ENCODE assay signal across 11 mouse cellular contexts in the genomic region with DNA sequence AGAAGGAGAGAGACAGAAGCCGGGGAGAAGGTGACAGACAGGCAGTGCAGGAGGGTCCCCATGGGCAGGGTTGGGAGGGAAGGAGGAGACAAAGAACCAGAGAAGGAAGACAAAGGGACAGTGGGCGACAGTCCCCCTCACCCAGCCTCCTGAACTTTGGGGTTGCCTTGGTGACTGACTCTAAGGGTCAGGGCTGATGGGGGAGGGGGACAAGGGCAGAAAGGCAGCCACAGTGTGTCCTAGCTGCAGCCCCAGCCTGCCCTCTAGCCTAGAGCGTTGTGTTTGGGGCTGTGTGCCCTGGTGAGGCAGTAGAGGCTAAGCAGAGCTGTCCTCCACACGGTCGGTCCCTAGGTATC. TPM values are rescaled to one million over a fixed set of nuclear protein-coding genes. Genes with fewer than 3 reads are reported as not detected.
DNase-seq lines count a peak whose midpoint lies in the region; ATAC-seq and TF ChIP-seq lines count a peak whose summit lies in the region.
"Had no signal": no experiment of that assay in that cellular context is flagged by ENCODE, and none has a peak within 500 bp of the region (broad histone marks: within the 10 kb centered on the region; RNA-seq: fewer than 3 reads in every experiment).

No protein-coding gene starts in this region.

- peaks cover 24% of the 10 kb centered on the region for H3K9me3 ChIP-seq in kidney, embryonic 16.5 days (ENCODE audit: low read length)
- H3K9me3 ChIP-seq in forebrain, embryonic 16.5 days (ENCODE audit: control insufficient read depth, low read length): peaks cover 13% of the 10 kb centered on the region
- no peaks in the 10 kb centered on the region for H3K9me3 ChIP-seq in stomach, embryonic 15.5 days

- H3K27ac ChIP-seq in kidney, embryonic 16.5 days (ENCODE audit: low read length): peak overlapping the region; percentile 99
- peak overlapping the region; percentile 97 for H3K27ac ChIP-seq in forebrain, embryonic 16.5 days (ENCODE audit: low read length)
- H3K27ac ChIP-seq in stomach, embryonic 15.5 days: 0 out of 2 replicates have a peak overlapping the region, but pooled peaks have one; percentile 3
- H3K27ac ChIP-seq in thymus, adult 2 months (ENCODE audit: control insufficient read depth, insufficient read depth, low read length): no peak overlapping the region

- peaks cover 53% of the 10 kb centered on the region for H3K4me1 ChIP-seq in kidney, embryonic 16.5 days (ENCODE audit: insufficient read depth, low read length)
- peaks cover 68% of the 10 kb centered on the region for H3K4me1 ChIP-seq in forebrain, embryonic 16.5 days (replicated peaks; ENCODE audit: control insufficient read depth, insufficient read depth, low read length)
- peaks cover 23% of the 10 kb centered on the region for H3K4me1 ChIP-seq in stomach, embryonic 15.5 days
- peaks cover 6% of the 10 kb centered on the region for H3K4me1 ChIP-seq in thymus, adult 2 months (replicated peaks; ENCODE audit: control insufficient read depth, insufficient read depth, low read length)

- no peaks in the 10 kb centered on the region for H3K27me3 ChIP-seq in kidney, embryonic 16.5 days (ENCODE audit: insufficient read depth, low read length)
- no peaks in the 10 kb centered on the region for H3K27me3 ChIP-seq in forebrain, embryonic 16.5 days (replicated peaks; ENCODE audit: control insufficient read depth, insufficient read depth, low read length)
- no peaks in the 10 kb centered on the region for H3K27me3 ChIP-seq in stomach, embryonic 15.5 days (replicated peaks)
- H3K27me3 ChIP-seq in thymus, adult 2 months (ENCODE audit: control insufficient read depth, insufficient read depth, low read length): no peaks in the 10 kb centered on the region

- peak overlapping the region; percentile 67 for H3K9ac ChIP-seq in kidney, embryonic 16.5 days (replicated peaks; ENCODE audit: low read length)
- H3K9ac ChIP-seq in forebrain, embryonic 16.5 days (replicated peaks; ENCODE audit: low read depth, low read length): peak overlapping the region; percentile 79
- H3K9ac ChIP-seq in stomach, embryonic 15.5 days: no peak overlapping the region

- H3K4me2 ChIP-seq in kidney, embryonic 16.5 days (replicated peaks; ENCODE audit: low read depth, low read length): peak overlapping the region; percentile 53
- H3K4me2 ChIP-seq in forebrain, embryonic 16.5 days (ENCODE audit: low read length): peak overlapping the region; percentile 87
- peak overlapping the region; percentile 36; the same call in 1 of the 2 replicates for H3K4me2 ChIP-seq in stomach, embryonic 15.5 days
- H3K4me2 ChIP-seq: heart, embryonic 11.5 days had no signal

- peak overlapping the region; percentile 31 for H3K4me3 ChIP-seq in kidney, embryonic 16.5 days (ENCODE audit: low read length)
- peak overlapping the region; percentile 41 for H3K4me3 ChIP-seq in forebrain, embryonic 16.5 days (replicated peaks; ENCODE audit: low read length)
- H3K4me3 ChIP-seq in stomach, embryonic 15.5 days (replicated peaks): no peak overlapping the region
- no peak overlapping the region for H3K4me3 ChIP-seq in thymus, adult 2 months (ENCODE audit: control insufficient read depth, insufficient read depth, low read length)

- 16% methylated on average over 5 of the region's 5 CpGs for WGBS in kidney, embryonic 16.5 days
- WGBS in forebrain, embryonic 16.5 days: 2% methylated on average over 5 of the region's 5 CpGs
- 25% methylated on average over 5 of the region's 5 CpGs for WGBS in stomach, embryonic 15.5 days
- WGBS in thymus, adult 2 months: 82% methylated on average over 5 of the region's 5 CpGs

- no peak for TF ChIP-seq POLR2A in thymus, adult 2 months (IDR thresholded peaks at IDR 0.05; ENCODE audit: control insufficient read depth, extremely low read depth, insufficient read depth, low read length, poor library complexity)

- H3K36me3 ChIP-seq in kidney, embryonic 16.5 days (ENCODE audit: insufficient read depth, low read length): peaks cover 36% of the 10 kb centered on the region
- peaks cover 37% of the 10 kb centered on the region for H3K36me3 ChIP-seq in forebrain, embryonic 16.5 days (ENCODE audit: control insufficient read depth, insufficient read depth)
- H3K36me3 ChIP-seq in stomach, embryonic 15.5 days: peaks cover 21% of the 10 kb centered on the region
- no peaks in the 10 kb centered on the region for H3K36me3 ChIP-seq in thymus, adult 2 months (ENCODE audit: control insufficient read depth, insufficient read depth, low read length)

- no peak for TF ChIP-seq CTCF in thymus, adult 2 months (IDR thresholded peaks at IDR 0.05; ENCODE audit: borderline replicate concordance, control insufficient read depth, extremely low read depth, insufficient read depth, low read length, poor library complexity)

- ATAC-seq in kidney, embryonic 16.5 days (ENCODE audit: low FRiP score, low TSS enrichment): peak; percentile 2
- peak; percentile 39 for ATAC-seq in forebrain, embryonic 16.5 days
- no peak for ATAC-seq in stomach, embryonic 15.5 days (ENCODE audit: insufficient read depth, low FRiP score, low read depth)

- DNase-seq in kidney, postnatal 4 days: no peak
- peak; percentile 71 for DNase-seq in mesoderm, embryonic 11.5 days (ENCODE audit: low read depth, low spot score)
- DNase-seq in thymus, adult 2 months: no peak
- no peak for DNase-seq in ovary, postnatal 14 days (ENCODE audit: low spot score)
- no peak for DNase-seq in thymus, postnatal 25 days
- DNase-seq: adrenal gland, adult 2 months had no signal

RNA-seq across cellular contexts. Expression of a gene that starts 5.0 kb away (rescaled TPM):
- 21.7 and 22.1 TPM in 2 replicates for polyA plus RNA-seq in kidney, embryonic 16.5 days (2015; fragmentation: Nextera tagmentation; extraction: Ambion mirVana)
- polyA plus RNA-seq in forebrain, embryonic 16.5 days (2015; fragmentation: Nextera tagmentation; extraction: Ambion mirVana): 46.7 and 47.3 TPM in 2 replicates
- 12.2 and 13.6 TPM in 2 replicates for polyA plus RNA-seq in stomach, embryonic 15.5 days (2015; fragmentation: Nextera tagmentation; extraction: Ambion mirVana)
- polyA plus RNA-seq in thymus, adult 2 months (2012; rRNA removed): 28.2 and 37.6 TPM in 2 replicates

RNA-seq across cellular contexts. Expression of a gene that starts 26.7 kb away (rescaled TPM):
- 47.6 and 48.8 TPM in 2 replicates for polyA plus RNA-seq in kidney, embryonic 16.5 days (2015; fragmentation: Nextera tagmentation; extraction: Ambion mirVana)
- polyA plus RNA-seq in forebrain, embryonic 16.5 days (2015; fragmentation: Nextera tagmentation; extraction: Ambion mirVana): 29.0 and 29.2 TPM in 2 replicates
- 34.9 and 38.9 TPM in 2 replicates for polyA plus RNA-seq in stomach, embryonic 15.5 days (2015; fragmentation: Nextera tagmentation; extraction: Ambion mirVana)
- polyA plus RNA-seq in thymus, adult 2 months (2012; rRNA removed): 27.9 and 29.9 TPM in 2 replicates

RNA-seq across cellular contexts. Expression of a gene that starts 34.7 kb away (rescaled TPM):
- 134 and 142 TPM in 2 replicates for polyA plus RNA-seq in kidney, embryonic 16.5 days (2015; fragmentation: Nextera tagmentation; extraction: Ambion mirVana)
- polyA plus RNA-seq in forebrain, embryonic 16.5 days (2015; fragmentation: Nextera tagmentation; extraction: Ambion mirVana): 230 and 238 TPM in 2 replicates
- polyA plus RNA-seq in stomach, embryonic 15.5 days (2015; fragmentation: Nextera tagmentation; extraction: Ambion mirVana): 124 and 142 TPM in 2 replicates
- 45.7 and 46.5 TPM in 2 replicates for polyA plus RNA-seq in thymus, adult 2 months (2012; rRNA removed)

RNA-seq across cellular contexts. Expression of a gene that starts 45.6 kb away (rescaled TPM):
- 0.14 TPM in 1 of 2 replicates, not detected in the other for polyA plus RNA-seq in kidney, embryonic 16.5 days (2015; fragmentation: Nextera tagmentation; extraction: Ambion mirVana)
- 0.16 TPM in 1 of 2 replicates, not detected in the other for polyA plus RNA-seq in forebrain, embryonic 16.5 days (2015; fragmentation: Nextera tagmentation; extraction: Ambion mirVana)
- not detected in 2 replicates for polyA plus RNA-seq in stomach, embryonic 15.5 days (2015; fragmentation: Nextera tagmentation; extraction: Ambion mirVana)
- polyA plus RNA-seq in thymus, adult 2 months (2012; rRNA removed): 8.3 and 16.6 TPM in 2 replicates
- polyA plus RNA-seq: adrenal gland, adult 2 months; small intestine, adult 2 months had no signal

Comparison
In these comparisons a context has a peak if more than half of its experiments do, and no peak if none do; other contexts are left out.
1. H3K4me2 ChIP-seq: peak in every context shown above with its lines; median percentile 87 in forebrain, embryonic 16.5 days; 53 in kidney, embryonic 16.5 days; 36 in stomach, embryonic 15.5 days.
2. H3K4me3 ChIP-seq: peak in kidney, embryonic 16.5 days (single experiment) and forebrain, embryonic 16.5 days (single experiment); none in stomach, embryonic 15.5 days (single experiment) and thymus, adult 2 months (single experiment).